ENCODE assay signal across 15 mouse cellular contexts in genomic region chr16:10465011-10465681, GRCm38 (mm10). TPM values are rescaled to one million over a fixed set of nuclear protein-coding genes. Genes with fewer than 3 reads are reported as not detected.
DNase-seq lines count a peak whose midpoint lies in the region; ATAC-seq and TF ChIP-seq lines count a peak whose summit lies in the region.
"Had no signal": no experiment of that assay in that cellular context is flagged by ENCODE, and none has a peak within 500 bp of the region (broad histone marks: within the 10 kb centered on the region; RNA-seq: fewer than 3 reads in every experiment).

No protein-coding gene starts in this region.

- no peaks in the 10 kb centered on the region for H3K27me3 ChIP-seq in liver, postnatal 0 days (ENCODE audit: insufficient read depth, low read length)
- no peaks in the 10 kb centered on the region for H3K27me3 ChIP-seq in liver, embryonic 12.5 days (replicated peaks)
- no peaks in the 10 kb centered on the region for H3K27me3 ChIP-seq in intestine, embryonic 14.5 days (replicated peaks; ENCODE audit: control insufficient read depth, insufficient read depth, low read length)
- H3K27me3 ChIP-seq in kidney, postnatal 0 days (ENCODE audit: insufficient read depth, low read length), result no peaks in the 10 kb centered on the region
- no peaks in the 10 kb centered on the region for H3K27me3 ChIP-seq in heart, embryonic 12.5 days (replicated peaks)
- H3K27me3 ChIP-seq: forebrain, embryonic 15.5 days had no signal

- no peak overlapping the region for H3K9ac ChIP-seq in liver, postnatal 0 days (replicated peaks)
- H3K9ac ChIP-seq in liver, embryonic 12.5 days, result no peak overlapping the region
- no peak overlapping the region for H3K9ac ChIP-seq in intestine, embryonic 14.5 days (ENCODE audit: low read length)
- no peak overlapping the region for H3K9ac ChIP-seq in kidney, postnatal 0 days (ENCODE audit: low read depth, low read length)
- no peak overlapping the region for H3K9ac ChIP-seq in heart, embryonic 12.5 days
- H3K9ac ChIP-seq: forebrain, embryonic 15.5 days had no signal

- 31% methylated on average over 4 of the region's 4 CpGs for WGBS in liver, postnatal 0 days (ENCODE audit: insufficient replicate concordance)
- 23% methylated on average over 4 of the region's 4 CpGs for WGBS in liver, embryonic 12.5 days (ENCODE audit: insufficient replicate concordance)
- 23% methylated on average over 4 of the region's 4 CpGs for whole genome bisulfite sequencing in intestine, embryonic 14.5 days
- 15% methylated on average over 4 of the region's 4 CpGs for WGBS in kidney, postnatal 0 days
- WGBS in heart, embryonic 12.5 days, result 12% methylated on average over 4 of the region's 4 CpGs

- peak; percentile 88 for ATAC-seq in liver, postnatal 0 days
- no peak for ATAC-seq in liver, embryonic 12.5 days
- 0 out of 2 replicates have a peak, but pooled peaks have one; percentile 53 for ATAC-seq in intestine, embryonic 14.5 days (replicated peaks; ENCODE audit: low FRiP score, low TSS enrichment, low read depth)
- ATAC-seq in kidney, postnatal 0 days (replicated peaks; ENCODE audit: low FRiP score, low read depth), result peak; percentile 95
- no peak for ATAC-seq in heart, embryonic 12.5 days (ENCODE audit: insufficient number of reproducible peaks, low FRiP score)
- ATAC-seq: forebrain, embryonic 15.5 days had no signal

- no peaks in the 10 kb centered on the region for H3K4me1 ChIP-seq in liver, postnatal 0 days (ENCODE audit: insufficient read depth)
- H3K4me1 ChIP-seq in liver, embryonic 12.5 days, result no peaks in the 10 kb centered on the region
- no peaks in the 10 kb centered on the region for H3K4me1 ChIP-seq in intestine, embryonic 14.5 days (replicated peaks; ENCODE audit: control insufficient read depth, insufficient read depth, low read length)
- H3K4me1 ChIP-seq in kidney, postnatal 0 days (replicated peaks; ENCODE audit: insufficient read depth, low read length), result no peaks in the 10 kb centered on the region
- 0 out of 2 replicates have a peak, but pooled peaks cover 10% of the 10 kb centered on the region for H3K4me1 ChIP-seq in heart, embryonic 12.5 days (replicated peaks)
- H3K4me1 ChIP-seq: forebrain, embryonic 15.5 days had no signal

- no peak for TF ChIP-seq EP300 in liver, postnatal 0 days (IDR thresholded peaks at IDR 0.05; ENCODE audit: low read depth)

- H3K4me3 ChIP-seq in liver, postnatal 0 days (ENCODE audit: low read depth, low read length), result no peak overlapping the region
- no peak overlapping the region for H3K4me3 ChIP-seq in liver, embryonic 12.5 days
- no peak overlapping the region for H3K4me3 ChIP-seq in intestine, embryonic 14.5 days (ENCODE audit: low read depth, low read length)
- H3K4me3 ChIP-seq in kidney, postnatal 0 days (replicated peaks; ENCODE audit: low read depth, low read length), result no peak overlapping the region
- no peak overlapping the region for H3K4me3 ChIP-seq in heart, embryonic 12.5 days
- H3K4me3 ChIP-seq: forebrain, embryonic 15.5 days had no signal

- no peaks in the 10 kb centered on the region for H3K9me3 ChIP-seq in liver, postnatal 0 days (ENCODE audit: low read length)
- no peaks in the 10 kb centered on the region for H3K9me3 ChIP-seq in liver, embryonic 12.5 days (replicated peaks)
- H3K9me3 ChIP-seq in intestine, embryonic 14.5 days (ENCODE audit: control insufficient read depth, low read length), result no peaks in the 10 kb centered on the region
- H3K9me3 ChIP-seq in kidney, postnatal 0 days (replicated peaks; ENCODE audit: low read length), result no peaks in the 10 kb centered on the region
- no peaks in the 10 kb centered on the region for H3K9me3 ChIP-seq in heart, embryonic 12.5 days (replicated peaks)
- H3K9me3 ChIP-seq: forebrain, embryonic 15.5 days had no signal

- H3K36me3 ChIP-seq in liver, postnatal 0 days (replicated peaks; ENCODE audit: insufficient read depth, low read length), result no peaks in the 10 kb centered on the region
- no peaks in the 10 kb centered on the region for H3K36me3 ChIP-seq in liver, embryonic 12.5 days
- H3K36me3 ChIP-seq in intestine, embryonic 14.5 days (ENCODE audit: control insufficient read depth, insufficient read depth, low read length), result no peaks in the 10 kb centered on the region
- H3K36me3 ChIP-seq in kidney, postnatal 0 days (ENCODE audit: insufficient read depth, low read length), result no peaks in the 10 kb centered on the region
- H3K36me3 ChIP-seq in heart, embryonic 12.5 days, result no peaks in the 10 kb centered on the region
- H3K36me3 ChIP-seq: forebrain, embryonic 15.5 days had no signal

- peak; percentile 30 for DNase-seq in liver, postnatal 0 days
- DNase-seq in intestine, embryonic 14.5 days (ENCODE audit: low spot score), result no peak
- DNase-seq in kidney, postnatal 0 days (ENCODE audit: low spot score), result peak; percentile 34
- peak; percentile 42 for DNase-seq in yolk sac, embryonic 10.5 days (ENCODE audit: low spot score)
- DNase-seq in layer of hippocampus, adult 11-12 months (ENCODE audit: low spot score), result no peak
- DNase-seq in cerebellum, postnatal 25 days, result no peak
- DNase-seq: adrenal gland, postnatal 36 days; cerebellum, adult 18-20 months; heart, adult 18-20 months; heart, postnatal 36 days; thymus, postnatal 14 days had no signal

- H3K4me2 ChIP-seq in liver, postnatal 0 days (ENCODE audit: low read depth, low read length), result peak overlapping the region; percentile 4; the same call in 1 of the 2 replicates
- H3K4me2 ChIP-seq in liver, embryonic 12.5 days, result no peak overlapping the region
- H3K4me2 ChIP-seq in intestine, embryonic 14.5 days (ENCODE audit: low read length), result no peak overlapping the region
- no peak overlapping the region for H3K4me2 ChIP-seq in kidney, postnatal 0 days (ENCODE audit: low read length)
- H3K4me2 ChIP-seq in heart, embryonic 12.5 days, result no peak overlapping the region
- H3K4me2 ChIP-seq: forebrain, embryonic 15.5 days had no signal

- peak overlapping the region; percentile 70 for H3K27ac ChIP-seq in liver, postnatal 0 days (ENCODE audit: low read depth)
- H3K27ac ChIP-seq in liver, embryonic 12.5 days, result no peak overlapping the region
- no peak overlapping the region for H3K27ac ChIP-seq in intestine, embryonic 14.5 days (ENCODE audit: low read depth)
- H3K27ac ChIP-seq in kidney, postnatal 0 days, result peak overlapping the region; percentile 44; the same call in 1 of the 2 replicates
- no peak overlapping the region for H3K27ac ChIP-seq in heart, embryonic 12.5 days (ENCODE audit: poor library complexity, severe bottlenecking)
- H3K27ac ChIP-seq: forebrain, embryonic 15.5 days; macrophage had no signal

- TF ChIP-seq CTCF in liver, postnatal 0 days (IDR thresholded peaks at IDR 0.05; ENCODE audit: low read depth), result no peak
- no peak for TF ChIP-seq CTCF in kidney, postnatal 0 days (IDR thresholded peaks at IDR 0.05; ENCODE audit: low read depth)

RNA-seq across cellular contexts. Expression of gene Ciita, which starts 14.7 kb away (rescaled TPM):
- 0.21 and 0.31 TPM in 2 replicates for polyA plus RNA-seq in liver, postnatal 0 days (2015; fragmentation: Nextera tagmentation; extraction: Ambion mirVana)
- polyA plus RNA-seq in liver, embryonic 12.5 days (2016; fragmentation: Nextera tagmentation; extraction: Ambion mirVana), result 0.13 TPM in 1 of 2 replicates, not detected in the other
- 0.35 TPM in 2 replicates for polyA plus RNA-seq in intestine, embryonic 14.5 days (2014; fragmentation: Nextera tagmentation; extraction: Ambion mirVana)
- 0.93 and 0.95 TPM in 2 replicates for polyA plus RNA-seq in kidney, postnatal 0 days (2015; fragmentation: Nextera tagmentation; extraction: Ambion mirVana)
- polyA plus RNA-seq in heart, embryonic 12.5 days (2016; fragmentation: Nextera tagmentation; extraction: Ambion mirVana), result 0.17 and 0.62 TPM in 2 replicates

RNA-seq across cellular contexts. Expression of gene Tvp23a, which starts 18.0 kb away (rescaled TPM):
- 0.20 and 0.21 TPM in 2 replicates for polyA plus RNA-seq in liver, postnatal 0 days (2015; fragmentation: Nextera tagmentation; extraction: Ambion mirVana)
- polyA plus RNA-seq in liver, embryonic 12.5 days (2016; fragmentation: Nextera tagmentation; extraction: Ambion mirVana), result 1.7 and 1.8 TPM in 2 replicates
- polyA plus RNA-seq in intestine, embryonic 14.5 days (2014; fragmentation: Nextera tagmentation; extraction: Ambion mirVana), result 11.4 and 13.1 TPM in 2 replicates
- 5.9 and 6.9 TPM in 2 replicates for polyA plus RNA-seq in kidney, postnatal 0 days (2015; fragmentation: Nextera tagmentation; extraction: Ambion mirVana)
- 6.5 and 6.7 TPM in 2 replicates for polyA plus RNA-seq in heart, embryonic 12.5 days (2016; fragmentation: Nextera tagmentation; extraction: Ambion mirVana)
- polyA plus RNA-seq: macrophage had no signal

RNA-seq across cellular contexts. Expression of gene Nubp1, which starts 53.4 kb away (rescaled TPM):
- polyA plus RNA-seq in liver, postnatal 0 days (2015; fragmentation: Nextera tagmentation; extraction: Ambion mirVana), result 24.3 and 25.8 TPM in 2 replicates
- 49.4 and 52.0 TPM in 2 replicates for polyA plus RNA-seq in liver, embryonic 12.5 days (2016; fragmentation: Nextera tagmentation; extraction: Ambion mirVana)
- 71.6 and 74.2 TPM in 2 replicates for polyA plus RNA-seq in intestine, embryonic 14.5 days (2014; fragmentation: Nextera tagmentation; extraction: Ambion mirVana)
- polyA plus RNA-seq in kidney, postnatal 0 days (2015; fragmentation: Nextera tagmentation; extraction: Ambion mirVana), result 55.7 and 57.7 TPM in 2 replicates
- polyA plus RNA-seq in heart, embryonic 12.5 days (2016; fragmentation: Nextera tagmentation; extraction: Ambion mirVana), result 37.9 and 41.6 TPM in 2 replicates

Comparison
In these comparisons a context has a peak if more than half of its experiments do, and no peak if none do; other contexts are left out.
1. ATAC-seq: peak in liver, postnatal 0 days (single experiment), intestine, embryonic 14.5 days (single experiment) and kidney, postnatal 0 days (single experiment); none in liver, embryonic 12.5 days (single experiment) and heart, embryonic 12.5 days (single experiment).
2. H3K27ac ChIP-seq: peak in liver, postnatal 0 days (single experiment) and kidney, postnatal 0 days (single experiment); none in liver, embryonic 12.5 days (single experiment), intestine, embryonic 14.5 days (single experiment) and heart, embryonic 12.5 days (single experiment).
3. DNase-seq: peak in liver, postnatal 0 days (single experiment), kidney, postnatal 0 days (single experiment) and yolk sac, embryonic 10.5 days (single experiment); none in intestine, embryonic 14.5 days (single experiment), layer of hippocampus, adult 11-12 months (single experiment) and cerebellum, postnatal 25 days (0 of 2).